Mouse (Mus musculus) forebrain, embryonic 15.5 days (tissue): Measurements from ENCODE around the gene Cyp2d40. TPM values are rescaled to one million over a fixed set of nuclear protein-coding genes. Genes with fewer than 3 reads are reported as not detected.
A peak's percentile ranks its signal among the peaks of the same experiment; 100 is the strongest.

Experiments used
- ATAC-seq: fragments of 200-750 bp; cut with Nextera tagmentation; replicated peaks from 2 replicates; pipeline ENCODE4 v1.8.0; 2017; ENCODE audit warnings: mild to moderate bottlenecking, moderate TSS enrichment, moderate library complexity
- H3K27ac ChIP-seq: fragments of 300-500 bp; sonication (generic); replicated peaks from 2 replicates; pipeline ENCODE4 v1.5.1; 2015; ENCODE audit warnings: mild to moderate bottlenecking, inconsistent platforms
- H3K27me3 ChIP-seq: fragments of 300-500 bp; sonication (generic); 2 replicates; pipeline ENCODE4 v1.6.1; 2015; ENCODE audit warnings: inconsistent platforms
- H3K36me3 ChIP-seq: fragments of 300-500 bp; sonication (generic); 2 replicates; pipeline ENCODE4 v1.6.1; 2015; ENCODE audit warnings: mild to moderate bottlenecking, inconsistent platforms
- H3K4me1 ChIP-seq: fragments of 300-500 bp; sonication (generic); 2 replicates; pipeline ENCODE4 v1.6.1; 2015; ENCODE audit warnings: inconsistent platforms
- H3K4me2 ChIP-seq: fragments of 300-500 bp; sonication (generic); replicated peaks from 2 replicates; pipeline ENCODE4 v1.6.1; 2015; ENCODE audit warnings: mild to moderate bottlenecking, inconsistent platforms
- H3K4me3 ChIP-seq: fragments of 300-500 bp; sonication (generic); 2 replicates; pipeline ENCODE4 v1.5.1; 2015; ENCODE audit warnings: mild to moderate bottlenecking, inconsistent platforms
- H3K9ac ChIP-seq: fragments of 300-500 bp; sonication (generic); replicated peaks from 2 replicates; pipeline ENCODE4 v1.6.1; 2015; ENCODE audit warnings: mild to moderate bottlenecking, inconsistent platforms
- H3K9me3 ChIP-seq: fragments of 300-500 bp; sonication (generic); 2 replicates; pipeline ENCODE4 v1.6.1; 2016; ENCODE audit warnings: inconsistent platforms
- WGBS: fragments of 180-500 bp; shearing (Covaris S2); methylation state at CpG from one replicate; pipeline ENCODE4 v1.1.7; 2015; ENCODE audit warnings: mixed read lengths; 5-methylcytosine and 5-hydroxymethylcytosine counted together
- polyA plus RNA-seq: library from polyadenylated mRNA; unstranded; fragments of >200 nt; fragmentation: Nextera tagmentation; extraction: Ambion mirVana; gene quantifications from 2 replicates; pipeline ENCODE4 v1.2.1, GENCODE M21; 2015

Cyp2d40 gene
- polyA plus RNA-seq, result not detected in 2 replicates

DNA sequence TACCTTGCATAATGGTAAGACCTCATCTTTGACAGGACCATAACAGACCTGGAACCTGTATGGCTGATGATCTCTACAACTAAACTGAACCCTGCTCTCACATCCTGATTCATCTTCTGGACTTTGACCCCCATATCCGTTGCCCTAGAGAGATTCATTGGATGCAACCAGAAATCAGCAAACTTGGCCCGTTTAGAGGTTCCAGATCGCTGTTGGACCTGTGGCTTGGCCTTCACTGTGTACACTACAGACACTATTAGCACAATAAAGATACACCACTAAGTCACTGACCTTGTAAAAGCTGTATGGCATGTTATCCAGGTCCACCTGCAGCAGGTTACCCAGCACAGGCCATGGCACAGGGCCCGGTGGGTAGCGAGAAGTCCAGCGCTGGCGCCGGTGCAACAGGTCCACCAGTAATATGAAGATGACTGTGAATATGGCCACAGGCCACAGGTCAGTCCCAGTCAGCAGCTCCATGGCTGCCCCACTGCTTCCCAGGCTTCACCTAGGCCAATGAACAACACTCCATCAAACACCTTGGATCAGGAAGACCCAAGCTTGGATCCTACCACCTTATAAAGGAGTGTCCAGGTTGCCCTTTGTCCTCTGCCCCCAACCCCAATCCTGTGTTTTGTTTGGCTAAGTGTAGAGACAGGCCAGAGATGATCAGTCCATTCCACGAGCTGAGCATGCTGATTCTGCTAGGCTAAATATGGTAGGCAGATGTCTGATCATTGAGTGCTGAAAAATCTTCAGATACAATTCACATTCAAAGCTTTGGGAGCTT lies at the start of gene Cyp2d40:
Gene Cyp2d40 (minus strand): TSS at position 553 of the 790 bp plus-strand sequence.
- H3K4me2 ChIP-seq, result no peak within 1 kb of the TSS
- no peaks in the 10 kb centered on the region for H3K4me1 ChIP-seq
- no peak within 1 kb of the TSS for H3K4me3 ChIP-seq
- no peak for ATAC-seq
- H3K27me3 ChIP-seq, result no peaks in the 10 kb centered on the region
- H3K27ac ChIP-seq, result no peak within 1 kb of the TSS
- WGBS, result 92% methylated on average over 9 of the region's 9 CpGs
- H3K9me3 ChIP-seq, result no peaks in the 10 kb centered on the region
- H3K9ac ChIP-seq, result no peak within 1 kb of the TSS
- H3K36me3 ChIP-seq, result no peaks in the 10 kb centered on the region

DNA sequence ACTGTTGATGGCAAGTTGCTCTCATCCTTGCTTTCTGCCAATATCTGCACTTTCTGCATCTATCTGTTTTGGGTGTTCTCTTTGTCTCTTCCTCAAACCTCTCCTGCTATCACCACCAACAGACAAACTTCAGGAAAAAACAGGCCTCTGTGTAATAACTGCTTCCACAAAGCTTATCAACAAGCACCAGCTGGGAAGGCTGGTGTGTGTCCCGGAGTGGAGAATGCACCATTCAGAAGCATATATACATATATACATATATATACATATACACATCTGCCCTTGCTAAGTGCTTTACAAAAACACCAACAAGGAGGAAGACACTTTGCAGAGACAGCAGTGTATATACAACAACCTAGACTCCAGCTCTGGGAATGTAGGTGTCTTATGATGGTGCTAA lies 46.6 kb upstream of the Cyp2d40 start:
- no peaks in the 10 kb centered on the region for H3K9me3 ChIP-seq
- 93% methylated on average over 1 of the region's 1 CpGs for WGBS
- H3K9ac ChIP-seq, result no peak overlapping the region
- no peaks in the 10 kb centered on the region for H3K27me3 ChIP-seq
- H3K36me3 ChIP-seq, result peaks cover 18% of the 10 kb centered on the region
- no peak overlapping the region for H3K4me2 ChIP-seq
- H3K4me3 ChIP-seq, result no peak overlapping the region
- peaks cover 7% of the 10 kb centered on the region for H3K4me1 ChIP-seq
- ATAC-seq, result no peak
- H3K27ac ChIP-seq, result no peak overlapping the region

DNA sequence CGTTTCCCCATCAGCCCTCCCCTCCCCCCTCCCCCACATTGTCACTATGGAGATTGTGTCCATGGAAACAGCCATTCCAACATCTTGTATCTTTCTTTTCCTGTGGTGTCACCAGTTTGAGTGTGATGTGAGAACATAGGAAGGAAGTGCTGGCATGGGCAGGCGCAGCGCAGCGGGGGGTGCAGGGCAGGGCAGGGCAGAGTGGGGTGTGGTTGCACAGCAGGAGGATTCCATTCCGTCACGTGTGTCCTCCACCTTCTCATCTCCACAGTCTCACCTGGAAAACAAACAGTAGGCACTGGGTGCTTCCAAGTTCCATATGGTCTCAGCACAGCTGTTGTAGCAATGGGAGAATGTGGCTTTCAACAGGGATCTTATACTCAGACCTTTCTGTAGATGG lies 45.5 kb upstream of the Cyp2d40 start:
- 66% methylated on average over 6 of the region's 6 CpGs for WGBS
- H3K4me2 ChIP-seq, result no peak overlapping the region
- H3K9me3 ChIP-seq, result no peaks in the 10 kb centered on the region
- no peak for ATAC-seq
- H3K36me3 ChIP-seq, result peaks cover 18% of the 10 kb centered on the region
- no peak overlapping the region for H3K4me3 ChIP-seq
- peak overlapping the region; percentile 35; the same call in 1 of the 2 replicates for H3K27ac ChIP-seq
- H3K4me1 ChIP-seq, result peaks cover 14% of the 10 kb centered on the region
- no peaks in the 10 kb centered on the region for H3K27me3 ChIP-seq
- no peak overlapping the region for H3K9ac ChIP-seq

DNA sequence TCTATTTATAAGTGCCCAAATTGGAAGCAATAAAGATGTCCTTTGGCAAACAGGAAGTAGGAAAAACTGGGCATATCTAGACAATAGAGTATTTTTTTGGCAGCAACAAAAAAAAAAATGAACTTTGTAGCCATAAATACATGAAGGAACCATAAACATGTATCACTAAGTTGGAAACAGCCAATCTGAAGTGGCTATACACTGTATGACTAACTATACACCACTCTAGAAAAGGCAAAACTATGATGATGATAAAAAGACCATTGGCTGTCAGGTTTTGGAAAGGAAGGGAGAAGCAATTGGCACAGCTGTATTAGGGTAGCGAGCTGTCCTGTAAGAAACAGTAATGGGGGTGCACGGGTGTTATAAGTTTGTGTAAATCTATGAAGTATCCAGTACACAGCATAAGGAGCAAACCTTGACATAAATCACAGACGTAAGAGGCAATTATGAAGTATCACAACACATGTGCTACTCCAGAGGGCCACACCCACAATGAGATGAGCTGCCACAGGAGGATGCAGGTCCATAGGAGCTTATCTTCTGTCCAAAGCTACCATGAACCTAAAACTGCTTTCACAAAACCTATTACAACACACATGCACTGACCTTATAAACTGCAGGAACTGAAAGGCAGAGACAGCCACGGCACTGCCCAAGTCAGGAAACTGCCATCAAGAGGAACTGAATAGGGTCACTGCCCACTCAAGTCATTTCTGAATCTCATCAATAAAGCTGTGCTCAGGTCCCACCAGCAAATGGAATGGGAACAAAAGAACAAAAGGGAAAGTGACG lies 43.2 kb upstream of the Cyp2d40 start:
- H3K36me3 ChIP-seq, result peaks cover 14% of the 10 kb centered on the region
- ATAC-seq, result no peak
- no peak overlapping the region for H3K27ac ChIP-seq
- no peaks in the 10 kb centered on the region for H3K27me3 ChIP-seq
- no peak overlapping the region for H3K4me2 ChIP-seq
- H3K9ac ChIP-seq, result no peak overlapping the region
- no peak overlapping the region for H3K4me3 ChIP-seq
- no peaks in the 10 kb centered on the region for H3K9me3 ChIP-seq
- 77% methylated on average over 5 of the region's 5 CpGs for WGBS
- peaks cover 20% of the 10 kb centered on the region for H3K4me1 ChIP-seq

DNA sequence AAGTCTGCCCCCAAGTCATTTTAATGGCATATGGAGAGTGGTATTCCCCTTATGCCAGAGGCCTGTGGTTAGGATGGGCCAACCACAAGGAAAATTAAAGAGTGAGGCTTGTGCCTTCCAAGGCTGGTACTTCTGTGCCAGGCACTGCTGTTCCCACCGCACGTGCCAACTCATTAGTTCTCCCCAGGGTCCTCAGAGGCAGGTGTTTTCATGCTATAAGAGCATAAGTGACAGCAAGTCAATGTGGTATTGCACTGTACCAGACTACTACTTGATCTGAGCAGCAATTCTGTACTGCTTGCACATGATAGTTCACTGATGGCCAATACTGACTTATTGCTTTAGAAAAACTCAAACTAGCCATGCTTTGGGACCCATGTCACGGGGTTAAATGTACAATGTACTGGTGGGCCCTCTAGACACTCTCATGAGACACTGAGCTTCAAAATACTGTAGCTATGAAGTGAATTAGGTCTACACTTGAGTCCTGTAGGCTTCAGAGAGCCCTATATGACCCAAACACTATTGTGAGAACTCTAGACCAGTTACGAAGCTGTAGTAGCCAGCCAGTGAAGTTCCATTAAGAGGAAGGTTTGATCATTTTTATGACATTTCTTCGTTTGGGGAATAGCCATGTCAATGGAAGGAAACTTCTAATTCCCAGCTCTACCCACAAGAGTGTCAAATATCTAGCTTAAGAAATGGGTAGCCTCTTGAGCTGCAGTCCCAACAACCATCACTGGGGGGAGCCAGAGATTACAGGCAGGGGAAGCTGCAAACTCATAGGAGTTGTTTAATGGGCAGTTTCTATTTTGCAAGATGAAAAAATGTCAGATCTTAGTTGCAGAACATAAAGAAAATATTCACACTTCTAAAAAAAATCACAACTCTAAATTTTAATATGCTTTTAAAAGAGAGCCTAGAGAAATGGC lies 41.0 kb upstream of the Cyp2d40 start:
- Histone ChIP-seq H3K4me2 (no peak overlapping the region), H3K27ac (peak overlapping the region; percentile 45), H3K9me3 (no peaks in the 10 kb centered on the region), H3K9ac (no peak overlapping the region), H3K4me1 (peaks cover 19% of the 10 kb centered on the region), H3K36me3 (peaks cover 4% of the 10 kb centered on the region), H3K27me3 (no peaks in the 10 kb centered on the region), H3K4me3 (no peak overlapping the region)
- 62% methylated on average over 5 of the region's 5 CpGs for WGBS
- ATAC-seq, result peak; percentile 68

DNA sequence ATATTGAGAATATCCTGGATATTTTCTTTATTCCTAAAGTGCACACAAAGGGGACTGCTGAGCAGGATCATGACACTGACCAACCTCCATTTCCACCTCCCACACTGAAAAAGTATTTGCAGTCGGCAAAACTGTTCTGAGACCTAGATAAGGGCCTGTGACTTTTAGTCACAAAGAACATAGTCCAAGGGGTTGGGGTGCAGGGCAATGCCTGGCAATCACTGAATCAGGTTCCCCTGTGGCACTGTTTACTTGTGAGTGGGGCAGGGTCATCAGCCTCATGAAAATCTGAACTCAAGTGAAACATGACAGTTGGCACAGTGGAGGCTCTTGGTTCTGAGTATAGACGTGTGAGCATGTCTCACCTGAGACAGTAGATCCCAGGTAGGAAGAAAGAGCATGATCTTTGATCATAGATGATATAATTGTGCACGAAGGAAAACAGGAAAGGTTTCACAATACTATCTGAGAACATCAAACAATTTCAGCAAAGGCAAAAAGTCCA lies 32.0 kb upstream of the Cyp2d40 start:
- Histone ChIP-seq H3K9ac (no peak overlapping the region), H3K4me1 (no peaks in the 10 kb centered on the region), H3K9me3 (no peaks in the 10 kb centered on the region), H3K4me3 (no peak overlapping the region), H3K4me2 (no peak overlapping the region), H3K27me3 (no peaks in the 10 kb centered on the region), H3K27ac (no peak overlapping the region), H3K36me3 (no peaks in the 10 kb centered on the region)
- no peak for ATAC-seq
- 80% methylated on average over 3 of the region's 3 CpGs for WGBS

DNA sequence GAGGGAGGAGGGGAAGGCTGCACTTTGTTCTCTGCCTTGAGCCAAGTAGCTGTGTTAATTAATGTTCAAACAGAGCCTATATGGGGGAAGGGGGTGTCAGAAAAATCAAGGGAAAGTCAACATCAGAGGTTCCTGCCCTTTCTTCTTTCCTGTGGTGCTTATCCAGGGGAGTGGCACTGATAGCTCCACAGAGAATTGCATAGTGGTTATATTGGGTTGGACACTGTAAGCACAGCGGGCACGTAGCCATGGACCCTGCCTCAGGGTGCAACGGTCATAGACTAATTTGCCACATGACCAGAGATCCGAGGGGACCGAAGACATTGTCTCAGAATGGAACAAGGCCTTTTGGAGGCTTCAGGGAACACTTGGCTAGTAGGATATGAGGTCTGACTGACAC lies 30.3 kb upstream of the Cyp2d40 start, which contains the start of gene Cyp2d26:
Gene Cyp2d26 (minus strand): TSS at position 18 of the 400 bp plus-strand sequence.
- H3K4me3 ChIP-seq, result no peak within 1 kb of the TSS
- no peak for ATAC-seq
- WGBS, result 90% methylated on average over 5 of the region's 5 CpGs
- H3K27me3 ChIP-seq, result no peaks in the 10 kb centered on the region
- H3K27ac ChIP-seq, result no peak within 1 kb of the TSS
- no peak within 1 kb of the TSS for H3K4me2 ChIP-seq
- no peaks in the 10 kb centered on the region for H3K9me3 ChIP-seq
- no peak within 1 kb of the TSS for H3K9ac ChIP-seq
- H3K4me1 ChIP-seq, result no peaks in the 10 kb centered on the region
- no peaks in the 10 kb centered on the region for H3K36me3 ChIP-seq

DNA sequence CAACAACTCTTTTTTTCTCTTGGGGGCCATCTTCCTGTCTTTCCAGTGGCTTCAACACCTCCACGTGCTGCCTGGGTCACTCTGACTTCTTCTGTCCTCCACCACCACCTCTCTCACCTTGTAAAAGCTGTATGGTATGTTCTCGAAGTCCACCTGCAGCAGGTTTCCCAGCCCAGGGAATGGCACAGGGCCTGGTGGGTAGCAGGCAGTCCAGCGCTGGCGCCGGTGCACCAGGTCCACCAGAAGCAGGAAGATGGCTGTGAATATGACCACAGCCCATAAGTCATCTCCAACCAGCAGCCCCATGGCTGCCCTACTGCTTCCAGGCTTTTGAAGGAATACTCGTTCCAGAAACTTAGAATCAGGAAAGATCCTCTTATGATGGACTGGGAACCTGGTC lies 29.9 kb upstream of the Cyp2d40 start:
- H3K4me3 ChIP-seq, result no peak overlapping the region
- H3K9me3 ChIP-seq, result no peaks in the 10 kb centered on the region
- ATAC-seq, result no peak
- no peaks in the 10 kb centered on the region for H3K4me1 ChIP-seq
- no peaks in the 10 kb centered on the region for H3K27me3 ChIP-seq
- H3K9ac ChIP-seq, result no peak overlapping the region
- H3K4me2 ChIP-seq, result no peak overlapping the region
- no peak overlapping the region for H3K27ac ChIP-seq
- 92% methylated on average over 6 of the region's 6 CpGs for WGBS
- no peaks in the 10 kb centered on the region for H3K36me3 ChIP-seq

DNA sequence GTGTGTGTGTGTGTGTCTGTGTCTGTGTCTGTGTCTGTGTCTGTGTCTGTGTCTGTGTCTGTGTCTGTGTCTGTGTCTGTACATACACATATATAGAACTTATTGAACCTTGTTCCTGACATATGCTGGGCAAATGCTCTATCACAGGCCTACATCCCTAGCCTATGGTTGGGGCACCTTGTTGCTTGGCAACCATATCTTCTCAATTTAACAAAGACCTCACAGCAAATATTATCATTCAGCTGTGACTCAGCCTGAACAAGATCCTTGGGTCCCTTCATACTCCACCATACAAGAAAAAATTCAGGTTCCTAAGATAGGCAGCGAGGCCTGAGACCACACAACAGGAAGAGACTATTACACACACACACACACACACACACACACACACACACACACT lies 29.5 kb upstream of the Cyp2d40 start:
- 82% methylated on average over 1 of the region's 1 CpGs for WGBS
- Histone ChIP-seq H3K36me3 (no peaks in the 10 kb centered on the region), H3K9me3 (no peaks in the 10 kb centered on the region), H3K4me2 (no peak overlapping the region), H3K4me3 (no peak overlapping the region), H3K4me1 (no peaks in the 10 kb centered on the region), H3K9ac (no peak overlapping the region), H3K27me3 (no peaks in the 10 kb centered on the region), H3K27ac (no peak overlapping the region)
- ATAC-seq, result no peak

DNA sequence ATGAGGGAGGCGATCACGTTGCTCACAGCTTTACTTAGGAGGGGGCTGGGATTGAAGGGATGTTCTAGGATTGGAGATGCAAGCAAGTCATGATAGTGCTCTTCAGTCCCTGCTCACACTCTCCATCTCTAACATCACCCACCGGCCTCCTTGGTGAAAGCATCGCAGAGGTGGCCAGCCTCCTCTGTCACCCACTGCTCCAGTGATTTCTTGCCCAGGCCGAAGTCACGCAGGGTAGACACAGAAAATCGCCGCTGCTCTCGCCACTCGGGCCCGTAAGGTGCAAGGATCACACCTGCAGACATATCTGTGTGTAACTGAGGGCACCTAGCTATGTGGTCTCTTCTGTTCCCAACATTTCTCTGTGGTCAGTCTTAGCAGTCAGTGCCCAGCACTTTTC lies 28.6 kb upstream of the Cyp2d40 start:
- H3K4me2 ChIP-seq, result no peak overlapping the region
- H3K9me3 ChIP-seq, result no peaks in the 10 kb centered on the region
- H3K4me1 ChIP-seq, result no peaks in the 10 kb centered on the region
- no peak overlapping the region for H3K9ac ChIP-seq
- H3K36me3 ChIP-seq, result no peaks in the 10 kb centered on the region
- 96% methylated on average over 11 of the region's 11 CpGs for WGBS
- no peak overlapping the region for H3K27ac ChIP-seq
- no peaks in the 10 kb centered on the region for H3K27me3 ChIP-seq
- no peak for ATAC-seq
- H3K4me3 ChIP-seq, result no peak overlapping the region

DNA sequence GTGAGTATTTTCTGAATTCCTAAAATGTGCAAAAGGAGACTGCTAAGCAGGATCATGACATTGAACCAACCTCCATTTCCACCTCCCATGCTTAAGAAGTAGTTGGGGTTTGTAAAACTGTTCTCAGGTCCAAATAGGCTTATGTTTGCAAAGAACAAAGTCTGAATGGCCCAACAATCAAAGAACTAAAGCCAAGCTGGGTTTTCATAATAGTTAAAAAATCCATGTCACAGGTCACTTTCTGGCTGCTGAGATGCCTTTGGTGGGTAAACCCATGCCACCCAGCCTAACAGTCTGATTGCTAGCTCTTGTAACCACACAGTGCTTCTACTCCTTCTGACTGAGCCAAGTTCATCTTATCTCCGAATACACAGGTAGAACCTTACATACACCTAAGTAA lies 20.6 kb upstream of the Cyp2d40 start:
- H3K4me2 ChIP-seq, result no peak overlapping the region
- no peak for ATAC-seq
- H3K9ac ChIP-seq, result no peak overlapping the region
- no peak overlapping the region for H3K27ac ChIP-seq
- H3K27me3 ChIP-seq, result no peaks in the 10 kb centered on the region
- 73% methylated on average over 1 of the region's 1 CpGs for WGBS
- no peak overlapping the region for H3K4me3 ChIP-seq
- no peaks in the 10 kb centered on the region for H3K4me1 ChIP-seq
- H3K9me3 ChIP-seq, result no peaks in the 10 kb centered on the region
- no peaks in the 10 kb centered on the region for H3K36me3 ChIP-seq
